Mouse (Mus musculus): ENCODE results near the gene Cyb5r4.

GRCm38 (mm10) chr9:86980942-86981341, 40.9 kb upstream of the Cyb5r4 start:
- TF ChIP-seq EP300 (IDR thresholded peaks at IDR 0.05; ENCODE audit: low read depth): no peak
- TF ChIP-seq CTCF (IDR thresholded peaks at IDR 0.05; ENCODE audit: low read depth): no peak

Measured in heart, postnatal 0 days (tissue).